Mouse (Mus musculus) heart, embryonic 13.5 days (tissue): Measurements from ENCODE around the gene Rcor3. TPM values are rescaled to one million over a fixed set of nuclear protein-coding genes. Genes with fewer than 3 reads are reported as not detected.
A peak's percentile ranks its signal among the peaks of the same experiment; 100 is the strongest.

Source experiments
- ATAC-seq: fragments of 200-750 bp; cut with Nextera tagmentation; 2 replicates; pipeline ENCODE4 v1.8.0; 2017; ENCODE audit warnings: moderate TSS enrichment; ENCODE audit not compliant: insufficient number of reproducible peaks, low FRiP score, low TSS enrichment; ENCODE audit errors: extremely low read depth
- H3K27ac ChIP-seq: fragments of 300-500 bp; sonication (generic); replicated peaks from 2 replicates; pipeline ENCODE4 v1.5.1; 2015; ENCODE audit warnings: moderate library complexity, mild to moderate bottlenecking, inconsistent platforms
- H3K27me3 ChIP-seq: fragments of 300-500 bp; sonication (generic); replicated peaks from 2 replicates; pipeline ENCODE4 v1.6.1; 2015; ENCODE audit warnings: mild to moderate bottlenecking, inconsistent platforms
- H3K36me3 ChIP-seq: fragments of 300-500 bp; sonication (generic); 2 replicates; pipeline ENCODE4 v1.6.1; 2015; ENCODE audit warnings: mild to moderate bottlenecking, inconsistent platforms
- H3K4me1 ChIP-seq: fragments of 300-500 bp; sonication (generic); 2 replicates; pipeline ENCODE4 v1.6.1; 2015; ENCODE audit warnings: inconsistent platforms
- H3K4me2 ChIP-seq: fragments of 300-500 bp; sonication (generic); 2 replicates; pipeline ENCODE4 v1.6.1; 2015; ENCODE audit warnings: inconsistent platforms, mild to moderate bottlenecking, moderate library complexity
- H3K4me3 ChIP-seq: fragments of 300-500 bp; sonication (generic); 2 replicates; pipeline ENCODE4 v1.5.1; 2015; ENCODE audit warnings: moderate library complexity, mild to moderate bottlenecking, inconsistent platforms
- H3K9ac ChIP-seq: fragments of 300-500 bp; sonication (generic); 2 replicates; pipeline ENCODE4 v1.6.1; 2015; ENCODE audit warnings: inconsistent platforms, mild to moderate bottlenecking, moderate library complexity
- H3K9me3 ChIP-seq: fragments of 300-500 bp; sonication (generic); 2 replicates; pipeline ENCODE4 v1.6.1; 2016; ENCODE audit warnings: inconsistent platforms
- WGBS: fragments of 180-500 bp; shearing (Covaris S2); methylation state at CpG from one replicate; pipeline ENCODE4 v1.1.7; 2015; ENCODE audit warnings: mixed read lengths; 5-methylcytosine and 5-hydroxymethylcytosine counted together
- polyA plus RNA-seq: library from polyadenylated mRNA; unstranded; fragments of >200 nt; fragmentation: Nextera tagmentation; extraction: Ambion mirVana; gene quantifications from 2 replicates; pipeline ENCODE4 v1.2.1, GENCODE M21; 2015

The Rcor3 gene
- polyA plus RNA-seq, 1 experiment from 2014 or later, result 27.7 TPM

DNA sequence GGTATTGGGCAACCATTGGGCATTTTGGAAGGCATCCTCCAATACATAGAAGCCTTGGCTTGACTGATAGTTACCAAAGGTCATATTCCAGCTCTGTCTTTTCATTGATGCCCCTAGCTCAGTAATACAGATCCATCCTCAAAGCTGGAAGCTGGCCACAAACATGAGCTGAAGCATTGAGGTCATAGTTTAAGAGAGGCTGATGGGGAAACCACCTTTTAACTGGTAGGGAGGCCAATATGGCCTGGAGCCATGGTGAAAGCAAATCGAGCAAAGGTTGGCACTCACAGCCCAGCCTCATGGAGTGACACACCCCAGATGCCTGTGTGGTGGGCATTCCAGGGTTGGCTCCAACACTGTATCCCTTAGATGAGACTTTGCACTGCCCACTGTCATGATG, 55.2 kb downstream of the Rcor3 start:
- H3K4me1 ChIP-seq, result peaks cover 34% of the 10 kb centered on the region
- H3K9me3 ChIP-seq, result peaks cover 17% of the 10 kb centered on the region
- 88% methylated on average over 1 of the region's 1 CpGs for WGBS
- no peak for ATAC-seq
- no peaks in the 10 kb centered on the region for H3K27me3 ChIP-seq
- no peak overlapping the region for H3K27ac ChIP-seq
- H3K9ac ChIP-seq, result no peak overlapping the region
- no peak overlapping the region for H3K4me3 ChIP-seq
- peaks cover 22% of the 10 kb centered on the region for H3K36me3 ChIP-seq
- no peak overlapping the region for H3K4me2 ChIP-seq

DNA sequence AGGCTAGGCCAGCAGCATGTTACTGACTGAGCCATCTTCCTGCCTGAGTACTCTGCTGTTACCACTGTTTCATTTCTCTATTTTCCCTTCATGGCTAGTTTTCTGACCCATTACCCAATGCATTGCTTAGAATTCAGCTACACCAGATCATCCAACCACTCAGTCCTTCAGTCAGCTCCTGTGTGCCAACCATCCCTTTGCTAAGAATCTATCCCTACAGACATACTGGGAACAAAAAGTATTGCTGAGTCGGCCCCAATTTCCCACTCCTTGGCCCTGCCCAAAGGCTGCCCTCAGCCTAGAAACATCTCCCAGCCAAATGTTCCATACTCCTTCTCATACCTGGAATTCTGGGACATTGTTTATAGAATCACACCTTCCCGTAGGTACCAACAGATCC, 56.7 kb downstream of the Rcor3 start:
- 76% methylated on average over 2 of the region's 2 CpGs for WGBS
- Histone ChIP-seq H3K27me3 (no peaks in the 10 kb centered on the region), H3K4me3 (no peak overlapping the region), H3K9ac (no peak overlapping the region), H3K4me1 (peaks cover 37% of the 10 kb centered on the region), H3K4me2 (no peak overlapping the region), H3K9me3 (peaks cover 17% of the 10 kb centered on the region), H3K36me3 (peaks cover 22% of the 10 kb centered on the region), H3K27ac (no peak overlapping the region)
- ATAC-seq, result no peak

DNA sequence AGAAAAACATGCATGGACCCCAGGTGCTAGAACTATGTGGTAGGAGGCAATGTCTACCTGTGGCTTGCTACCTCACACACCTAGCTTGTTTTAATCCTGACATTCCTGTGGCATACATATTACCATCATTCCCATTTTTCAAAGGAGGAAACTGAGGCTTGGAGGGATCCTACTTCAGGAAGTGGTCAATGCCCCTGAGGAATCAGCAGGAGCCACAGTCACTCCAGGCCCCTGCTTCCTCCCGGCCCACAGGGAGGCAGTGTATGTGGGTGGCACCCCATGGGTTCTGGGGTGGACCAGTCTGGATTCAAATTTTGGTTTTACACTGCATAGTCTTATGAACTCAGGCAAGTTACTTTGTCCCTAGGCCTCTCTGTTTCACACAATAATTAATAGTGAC, 58.7 kb downstream of the Rcor3 start:
- H3K4me3 ChIP-seq, result no peak overlapping the region
- peaks cover 22% of the 10 kb centered on the region for H3K36me3 ChIP-seq
- no peak overlapping the region for H3K4me2 ChIP-seq
- H3K4me1 ChIP-seq, result peaks cover 46% of the 10 kb centered on the region
- WGBS, result 78% methylated on average over 1 of the region's 1 CpGs
- H3K27ac ChIP-seq, result peak overlapping the region; percentile 83
- peaks cover 17% of the 10 kb centered on the region for H3K9me3 ChIP-seq
- no peaks in the 10 kb centered on the region for H3K27me3 ChIP-seq
- ATAC-seq, result no peak
- no peak overlapping the region for H3K9ac ChIP-seq

DNA sequence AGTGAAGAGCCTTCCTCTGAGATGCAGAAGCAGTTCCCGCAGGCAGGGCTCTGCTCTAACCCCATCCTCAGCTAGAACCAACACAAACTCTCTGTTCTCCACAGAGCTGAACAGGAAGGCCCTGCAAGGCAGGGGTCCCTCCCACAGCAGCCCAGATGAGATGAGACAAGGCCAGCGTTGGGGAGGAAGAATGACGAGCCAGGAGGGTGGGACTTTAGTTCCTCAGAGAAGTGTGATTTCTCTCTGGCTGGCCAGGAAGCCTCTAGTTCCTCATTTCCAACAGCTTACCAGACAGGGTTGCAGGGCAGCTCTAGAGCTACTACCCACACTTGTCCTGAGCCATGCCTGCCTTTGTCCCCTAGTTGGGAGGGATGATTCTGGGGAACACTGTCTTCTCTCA, 59.5 kb downstream of the Rcor3 start:
- Histone ChIP-seq H3K9ac (no peak overlapping the region), H3K27me3 (no peaks in the 10 kb centered on the region), H3K4me1 (peaks cover 46% of the 10 kb centered on the region), H3K4me3 (no peak overlapping the region), H3K4me2 (no peak overlapping the region), H3K27ac (peak overlapping the region; percentile 83), H3K9me3 (peaks cover 17% of the 10 kb centered on the region), H3K36me3 (peaks cover 22% of the 10 kb centered on the region)
- no peak for ATAC-seq
- WGBS, result 29% methylated on average over 3 of the region's 3 CpGs

DNA sequence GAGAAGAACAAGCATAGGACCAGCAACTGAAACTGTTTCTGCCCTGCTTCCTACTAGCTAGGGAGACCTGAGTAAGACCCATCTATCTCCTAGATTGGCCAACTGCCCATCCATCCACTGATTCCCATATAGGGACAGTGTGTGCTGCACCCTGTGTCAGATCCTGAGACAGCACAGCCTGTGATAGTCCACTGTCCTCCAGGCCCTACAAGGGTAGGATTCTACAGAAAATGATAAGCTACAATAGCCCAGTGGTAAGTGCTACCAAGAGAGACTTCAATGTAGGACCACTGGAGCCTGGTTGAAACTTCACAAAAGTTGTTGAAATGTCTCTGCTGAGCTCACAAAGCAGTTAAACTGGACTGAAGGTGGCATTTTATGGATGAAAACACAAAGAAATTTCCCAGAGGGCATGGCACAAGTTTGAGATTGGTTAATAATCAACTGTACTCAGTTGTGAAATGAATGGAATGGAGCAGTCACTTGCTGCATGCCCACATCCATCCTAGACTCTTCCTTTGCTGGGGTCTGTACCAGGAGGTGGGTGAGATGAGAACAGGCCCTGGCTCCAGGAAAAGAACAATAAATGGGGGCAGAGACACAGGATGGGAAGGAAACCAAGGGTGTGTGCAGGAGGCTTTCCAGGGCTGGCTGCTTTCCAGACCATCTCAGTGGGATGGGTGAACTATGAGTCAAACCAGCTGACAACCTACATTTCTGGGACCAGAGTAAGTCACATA, 60.9 kb downstream of the Rcor3 start:
- H3K36me3 ChIP-seq, result peaks cover 18% of the 10 kb centered on the region
- H3K4me3 ChIP-seq, result no peak overlapping the region
- peaks cover 55% of the 10 kb centered on the region for H3K4me1 ChIP-seq
- H3K9ac ChIP-seq, result no peak overlapping the region
- ATAC-seq, result no peak
- peaks cover 14% of the 10 kb centered on the region for H3K9me3 ChIP-seq
- H3K27me3 ChIP-seq, result no peaks in the 10 kb centered on the region
- peak overlapping the region; percentile 36; the same call in 1 of the 2 replicates for H3K27ac ChIP-seq
- no peak overlapping the region for H3K4me2 ChIP-seq

DNA sequence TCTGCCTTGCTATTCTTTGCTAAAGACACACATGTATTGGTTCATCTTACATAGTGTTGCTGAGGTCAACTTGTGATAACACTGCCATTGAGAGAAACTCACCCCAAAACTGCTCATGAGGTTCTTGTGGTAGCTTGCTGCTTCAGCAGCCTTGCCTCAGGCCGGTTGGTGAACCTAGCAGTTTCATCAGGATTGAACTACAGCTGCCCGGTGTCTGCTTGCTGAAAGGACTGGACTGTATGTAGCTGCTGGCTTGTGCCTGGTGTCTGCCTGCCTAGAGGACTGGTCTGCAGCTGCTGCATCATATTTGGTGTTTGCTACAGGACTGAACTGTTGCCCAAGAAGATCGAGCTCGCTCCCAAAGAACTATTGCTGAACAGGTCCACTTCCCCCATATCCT, 61.8 kb downstream of the Rcor3 start:
- Histone ChIP-seq H3K27ac (no peak overlapping the region), H3K4me2 (no peak overlapping the region), H3K36me3 (peaks cover 10% of the 10 kb centered on the region), H3K9ac (no peak overlapping the region), H3K27me3 (no peaks in the 10 kb centered on the region), H3K4me3 (no peak overlapping the region), H3K4me1 (peaks cover 64% of the 10 kb centered on the region), H3K9me3 (peaks cover 6% of the 10 kb centered on the region)
- no peak for ATAC-seq
- WGBS, result 76% methylated on average over 4 of the region's 4 CpGs

DNA sequence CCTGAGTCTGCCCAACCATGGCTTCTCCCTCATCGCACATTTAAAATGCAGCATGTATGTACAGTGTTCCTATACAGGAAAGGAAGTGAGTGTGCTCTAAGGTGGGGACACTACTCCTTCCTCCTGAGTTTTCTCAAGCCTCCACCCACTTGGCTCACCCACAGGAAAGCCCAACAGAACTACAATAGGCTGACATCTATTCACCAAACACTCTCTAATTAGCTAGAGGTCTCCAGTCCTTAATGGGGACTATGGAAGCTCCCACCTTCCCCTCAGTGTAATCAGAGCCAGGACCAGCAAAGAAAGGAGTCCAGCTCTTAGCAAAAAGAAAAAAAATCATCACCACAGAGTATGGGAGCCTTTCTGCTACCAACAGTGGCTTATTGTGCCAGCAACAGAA, 63.0 kb downstream of the Rcor3 start:
- H3K9ac ChIP-seq, result no peak overlapping the region
- no peak overlapping the region for H3K4me3 ChIP-seq
- 0 out of 2 replicates have a peak, but pooled peaks cover 4% of the 10 kb centered on the region for H3K36me3 ChIP-seq
- H3K4me2 ChIP-seq, result no peak overlapping the region
- no peaks in the 10 kb centered on the region for H3K27me3 ChIP-seq
- ATAC-seq, result no peak
- no peaks in the 10 kb centered on the region for H3K9me3 ChIP-seq
- peak overlapping the region; percentile 46 for H3K27ac ChIP-seq
- peaks cover 76% of the 10 kb centered on the region for H3K4me1 ChIP-seq
- WGBS, result 70% methylated on average over 1 of the region's 1 CpGs

DNA sequence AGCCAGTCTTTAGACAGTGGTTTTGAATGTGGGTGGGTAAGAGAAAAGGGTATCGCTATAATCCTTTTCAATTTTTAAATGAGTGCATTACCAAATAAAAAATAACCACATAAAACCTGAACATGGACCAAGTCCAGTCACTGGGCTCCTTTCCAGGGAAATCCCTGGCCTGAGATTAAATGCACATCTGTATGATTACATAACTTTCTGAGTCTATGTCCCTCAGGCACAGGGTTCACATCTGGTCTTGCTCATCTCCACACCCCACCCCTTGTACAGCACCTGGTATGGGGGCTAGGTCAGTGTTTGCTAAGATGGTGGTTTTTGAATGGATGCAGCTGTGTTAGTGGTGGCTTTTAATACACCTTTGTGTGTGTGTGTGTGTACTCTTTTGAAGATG, 65.4 kb downstream of the Rcor3 start:
- Histone ChIP-seq H3K27me3 (no peaks in the 10 kb centered on the region), H3K4me1 (peaks cover 63% of the 10 kb centered on the region), H3K27ac (no peak overlapping the region), H3K4me2 (no peak overlapping the region), H3K9me3 (no peaks in the 10 kb centered on the region), H3K9ac (no peak overlapping the region), H3K36me3 (peaks cover 23% of the 10 kb centered on the region), H3K4me3 (no peak overlapping the region)
- 87% methylated on average over 1 of the region's 1 CpGs for WGBS
- no peak for ATAC-seq

DNA sequence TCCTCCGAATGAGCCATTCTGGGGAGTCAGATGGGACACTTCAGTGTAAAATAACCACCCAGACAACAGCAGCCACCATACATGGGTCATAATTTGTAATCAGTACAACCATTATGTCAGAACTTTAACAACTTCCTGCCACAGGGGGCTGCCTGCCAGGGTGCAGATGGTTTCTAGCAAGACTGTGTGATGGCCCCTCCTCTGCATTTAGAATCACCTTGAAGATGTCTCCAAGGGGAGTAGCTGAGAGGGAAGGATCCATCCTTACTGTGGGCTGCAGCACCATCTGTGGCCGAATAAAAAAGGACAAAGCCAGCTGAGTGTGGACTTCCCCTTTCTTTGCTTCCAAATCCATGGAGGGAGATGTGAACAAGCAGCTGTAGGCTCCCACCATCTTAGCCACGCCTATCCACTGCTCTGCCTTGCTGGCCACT, 67.2 kb downstream of the Rcor3 start:
- no peaks in the 10 kb centered on the region for H3K27me3 ChIP-seq
- peaks cover 46% of the 10 kb centered on the region for H3K4me1 ChIP-seq
- ATAC-seq, result no peak
- peak overlapping the region; percentile 32 for H3K4me2 ChIP-seq
- no peaks in the 10 kb centered on the region for H3K9me3 ChIP-seq
- peaks cover 40% of the 10 kb centered on the region for H3K36me3 ChIP-seq
- peak overlapping the region; percentile 74 for H3K27ac ChIP-seq
- no peak overlapping the region; the same call in 1 of the 2 replicates for H3K9ac ChIP-seq
- 44% methylated on average over 3 of the region's 3 CpGs for WGBS
- H3K4me3 ChIP-seq, result no peak overlapping the region

DNA sequence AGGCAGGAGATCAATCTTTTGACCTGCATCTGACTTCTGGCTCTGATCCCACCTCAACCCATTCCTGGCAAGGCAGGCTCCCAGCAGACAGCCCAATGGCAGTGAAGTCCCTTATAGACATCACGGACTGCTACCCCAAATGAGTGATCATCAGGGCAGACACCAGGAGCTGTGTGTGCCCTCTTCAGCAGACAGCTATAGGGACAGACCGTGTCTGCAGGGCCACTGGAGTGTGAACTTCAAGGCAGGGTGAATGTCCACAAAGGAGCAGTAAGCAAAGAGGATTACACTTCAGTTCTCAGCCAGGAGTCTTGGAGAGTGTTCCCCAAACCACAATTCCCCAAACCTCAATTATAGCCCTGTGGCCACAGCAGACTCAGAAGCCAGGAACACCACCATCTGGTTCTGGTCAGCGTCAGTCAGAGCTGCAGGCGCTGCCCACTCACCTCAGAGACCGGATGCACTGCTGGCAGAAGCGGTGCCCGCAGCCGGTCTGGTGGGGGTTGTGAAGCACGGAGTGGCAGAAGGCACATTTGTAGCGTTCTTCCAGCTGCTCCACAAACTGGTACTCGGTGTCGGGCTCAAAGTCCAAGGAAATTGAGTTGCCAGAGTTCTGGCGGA, 67.8 kb downstream of the Rcor3 start:
- H3K27me3 ChIP-seq, result no peaks in the 10 kb centered on the region
- no peak overlapping the region for H3K4me3 ChIP-seq
- peak overlapping the region; percentile 74 for H3K27ac ChIP-seq
- no peaks in the 10 kb centered on the region for H3K9me3 ChIP-seq
- no peak for ATAC-seq
- WGBS, result 46% methylated on average over 13 of the region's 13 CpGs
- H3K9ac ChIP-seq, result no peak overlapping the region; the same call in 1 of the 2 replicates
- H3K36me3 ChIP-seq, result peaks cover 46% of the 10 kb centered on the region
- peak overlapping the region; percentile 32 for H3K4me2 ChIP-seq
- peaks cover 44% of the 10 kb centered on the region for H3K4me1 ChIP-seq

DNA sequence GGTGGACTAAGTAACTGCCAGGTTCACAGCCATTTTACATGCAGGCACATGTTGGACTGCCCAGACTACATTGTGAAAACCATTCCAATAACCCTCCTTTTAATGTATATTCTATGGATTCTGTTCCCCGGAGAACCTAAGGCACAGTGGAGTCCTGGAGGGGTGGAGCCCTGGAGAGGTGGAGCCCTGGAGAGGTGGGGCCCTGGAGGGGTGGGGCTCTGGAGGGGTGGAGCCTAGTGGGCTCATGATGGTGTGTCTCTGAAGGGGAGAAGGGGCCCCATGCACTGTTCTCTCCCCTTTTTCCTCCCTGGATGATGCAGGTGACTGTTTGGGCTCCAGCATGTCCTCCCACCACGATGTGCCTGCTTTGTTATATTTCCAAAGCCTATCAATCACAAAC, 69.7 kb downstream of the Rcor3 start:
- Histone ChIP-seq H3K9me3 (peaks cover 6% of the 10 kb centered on the region; the same call in 1 of the 2 replicates), H3K27me3 (no peaks in the 10 kb centered on the region), H3K36me3 (peaks cover 65% of the 10 kb centered on the region), H3K4me2 (no peak overlapping the region), H3K27ac (no peak overlapping the region), H3K4me1 (peaks cover 41% of the 10 kb centered on the region), H3K9ac (no peak overlapping the region), H3K4me3 (no peak overlapping the region)
- WGBS, result 59% methylated on average over 2 of the region's 2 CpGs
- no peak for ATAC-seq

DNA sequence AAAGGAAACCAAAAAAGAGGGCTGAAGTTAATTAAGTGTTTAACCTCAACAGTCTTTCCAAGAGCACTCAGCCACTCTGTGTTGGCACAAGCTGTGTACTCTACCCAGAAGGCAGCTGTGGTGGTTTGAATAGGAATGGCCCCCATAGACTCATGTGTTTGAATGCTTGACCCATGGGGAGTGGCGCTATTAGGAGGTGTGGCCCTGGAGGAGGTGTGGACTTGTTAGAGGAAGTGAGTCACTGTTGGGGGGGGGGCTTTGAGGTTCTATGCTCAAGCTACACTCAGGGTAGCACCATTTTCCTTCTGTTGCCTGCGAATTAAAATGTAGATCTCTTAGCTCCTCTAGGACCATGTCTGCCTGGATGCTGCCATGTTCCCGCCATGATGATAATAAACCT, 70.9 kb downstream of the Rcor3 start:
- peaks cover 42% of the 10 kb centered on the region for H3K4me1 ChIP-seq
- H3K9ac ChIP-seq, result no peak overlapping the region
- H3K27me3 ChIP-seq, result no peaks in the 10 kb centered on the region
- peaks cover 73% of the 10 kb centered on the region for H3K36me3 ChIP-seq
- H3K9me3 ChIP-seq, result peaks cover 6% of the 10 kb centered on the region; the same call in 1 of the 2 replicates
- H3K4me3 ChIP-seq, result no peak overlapping the region
- 83% methylated on average over 3 of the region's 3 CpGs for WGBS
- H3K27ac ChIP-seq, result no peak overlapping the region
- ATAC-seq, result no peak
- no peak overlapping the region for H3K4me2 ChIP-seq
